Mouse (Mus musculus) stomach, embryonic 15.5 days (tissue): Measurements from ENCODE around the gene Oasl1. TPM values are rescaled to one million over a fixed set of nuclear protein-coding genes. Genes with fewer than 3 reads are reported as not detected.
A peak's percentile ranks its signal among the peaks of the same experiment; 100 is the strongest.
"Not testable (repeated sequence)": the region's sequence is repeated elsewhere in the genome, so short reads cannot be mapped to it uniquely, and the experiment has no call there.

Experiments
- ATAC-seq: fragments of 200-750 bp; cut with Nextera tagmentation; 2 replicates; pipeline ENCODE4 v1.8.0; 2017; ENCODE audit warnings: low read depth, moderate number of reproducible peaks, moderate TSS enrichment; ENCODE audit not compliant: insufficient read depth, low FRiP score
- H3K27ac ChIP-seq: fragments of 300-500 bp; sonication (generic); 2 replicates; pipeline ENCODE4 v1.5.1; 2015; ENCODE audit warnings: mild to moderate bottlenecking, inconsistent platforms
- H3K27me3 ChIP-seq: fragments of 300-500 bp; sonication (generic); replicated peaks from 2 replicates; pipeline ENCODE4 v1.6.1; 2015; ENCODE audit warnings: inconsistent platforms
- H3K36me3 ChIP-seq: fragments of 300-500 bp; sonication (generic); 2 replicates; pipeline ENCODE4 v1.6.1; 2015; ENCODE audit warnings: inconsistent platforms
- H3K4me1 ChIP-seq: fragments of 300-500 bp; sonication (generic); 2 replicates; pipeline ENCODE4 v1.6.1; 2015; ENCODE audit warnings: inconsistent platforms
- H3K4me2 ChIP-seq: fragments of 300-500 bp; sonication (generic); 2 replicates; pipeline ENCODE4 v1.6.1; 2015; ENCODE audit warnings: mild to moderate bottlenecking, inconsistent platforms
- H3K4me3 ChIP-seq: fragments of 300-500 bp; sonication (generic); replicated peaks from 2 replicates; pipeline ENCODE4 v1.5.1; 2015; ENCODE audit warnings: inconsistent platforms
- H3K9ac ChIP-seq: fragments of 300-500 bp; sonication (generic); 2 replicates; pipeline ENCODE4 v1.6.1; 2015; ENCODE audit warnings: inconsistent platforms
- H3K9me3 ChIP-seq: fragments of 300-500 bp; sonication (generic); 2 replicates; pipeline ENCODE4 v1.6.1; 2016; ENCODE audit warnings: inconsistent platforms
- WGBS: fragments of 180-500 bp; shearing (Covaris S2); methylation state at CpG from one replicate; pipeline ENCODE4 v1.1.7; 2015; 5-methylcytosine and 5-hydroxymethylcytosine counted together
- polyA plus RNA-seq: library from polyadenylated mRNA; unstranded; fragments of >200 nt; fragmentation: Nextera tagmentation; extraction: Ambion mirVana; gene quantifications from 2 replicates; pipeline ENCODE4 v1.2.1, GENCODE M21; 2015

Oasl1 gene
- 0.90 and 1.2 TPM in 2 replicates for polyA plus RNA-seq

DNA sequence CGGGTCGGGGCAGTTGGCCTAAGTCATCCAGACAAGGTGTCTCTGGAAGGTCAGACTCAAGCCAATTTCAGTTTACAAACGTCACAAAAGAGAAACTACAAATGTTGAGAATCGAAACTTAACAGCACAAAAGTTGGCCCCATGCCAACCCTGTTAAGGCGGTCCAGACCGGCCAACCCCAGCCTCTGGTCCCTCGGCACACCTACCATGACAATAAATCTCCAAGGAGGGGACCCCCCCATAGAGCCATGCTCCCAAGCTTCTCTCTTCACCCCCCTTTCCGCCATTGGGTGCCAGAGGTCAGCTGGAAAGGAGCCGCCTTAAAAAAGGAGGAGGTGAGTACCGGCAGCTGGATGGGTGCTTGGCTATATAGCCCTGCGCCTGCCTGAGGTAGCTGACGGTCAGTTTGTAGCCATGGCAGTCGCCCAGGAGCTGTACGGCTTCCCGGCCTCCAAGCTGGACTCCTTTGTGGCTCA is at the start of gene Oasl1:
TSS of gene Oasl1 (plus strand) at position 243 of the 476 bp plus-strand sequence.
- Histone ChIP-seq H3K4me3 (peak within 1 kb of the TSS; percentile 37), H3K27ac (no peak within 1 kb of the TSS), H3K9me3 (no peaks in the 10 kb centered on the region), H3K27me3 (no peaks in the 10 kb centered on the region), H3K9ac (no peak within 1 kb of the TSS), H3K4me2 (peak within 1 kb of the TSS; percentile 56), H3K4me1 (0 out of 2 replicates have a peak, but pooled peaks cover 6% of the 10 kb centered on the region), H3K36me3 (no peaks in the 10 kb centered on the region)
- peak; percentile 67 for ATAC-seq
- 16% methylated on average over 15 of the region's 15 CpGs for WGBS

DNA sequence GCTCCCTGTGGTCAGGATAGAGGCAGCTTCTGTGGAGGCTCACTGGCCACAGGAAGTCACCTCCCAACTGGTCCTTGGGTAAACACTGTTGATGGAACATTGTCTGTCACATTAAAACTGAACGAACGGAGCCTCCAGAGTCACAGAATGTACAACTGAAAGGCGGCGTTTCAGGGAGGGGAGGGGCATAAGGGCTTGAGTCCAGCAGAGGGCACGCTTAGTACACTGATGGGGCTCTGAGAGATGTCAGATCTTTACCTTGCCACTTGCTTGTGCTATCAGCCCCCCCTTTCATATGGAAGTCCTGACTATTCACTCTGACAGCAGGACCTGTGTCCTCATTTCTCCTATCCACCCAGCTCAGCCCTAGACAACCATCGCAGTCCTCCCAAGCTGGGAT is 47.2 kb upstream of the Oasl1 start:
- no peak overlapping the region for H3K4me3 ChIP-seq
- no peak overlapping the region for H3K9ac ChIP-seq
- no peak overlapping the region for H3K4me2 ChIP-seq
- WGBS: 37% methylated on average over 6 of the region's 6 CpGs
- no peak for ATAC-seq
- no peaks in the 10 kb centered on the region for H3K36me3 ChIP-seq
- no peaks in the 10 kb centered on the region for H3K9me3 ChIP-seq
- no peaks in the 10 kb centered on the region for H3K4me1 ChIP-seq
- no peaks in the 10 kb centered on the region for H3K27me3 ChIP-seq
- no peak overlapping the region for H3K27ac ChIP-seq

DNA sequence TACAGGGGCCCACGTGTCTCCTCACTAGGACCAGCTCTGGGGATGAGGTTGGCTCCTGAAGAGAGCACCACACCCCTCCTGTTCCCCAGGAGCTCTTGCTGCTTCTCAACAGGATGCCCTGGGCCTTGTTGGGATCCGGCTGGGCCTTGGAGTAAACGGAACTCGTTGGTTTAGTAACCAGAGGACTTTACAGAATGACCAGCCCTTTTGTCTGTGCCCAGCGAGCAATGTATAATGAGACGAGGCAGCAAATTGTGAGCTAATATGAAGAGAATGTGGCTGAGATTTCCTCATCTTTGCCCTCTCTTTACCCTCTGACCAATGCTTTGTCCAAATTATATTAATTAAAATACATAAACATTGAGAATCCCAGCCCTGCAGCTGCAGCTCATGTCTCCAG is 46.7 kb upstream of the Oasl1 start:
- Histone ChIP-seq H3K9ac (no peak overlapping the region), H3K27ac (no peak overlapping the region), H3K9me3 (no peaks in the 10 kb centered on the region), H3K4me1 (no peaks in the 10 kb centered on the region), H3K4me2 (no peak overlapping the region), H3K4me3 (no peak overlapping the region), H3K27me3 (no peaks in the 10 kb centered on the region), H3K36me3 (no peaks in the 10 kb centered on the region)
- 54% methylated on average over 6 of the region's 6 CpGs for WGBS
- ATAC-seq: no peak

DNA sequence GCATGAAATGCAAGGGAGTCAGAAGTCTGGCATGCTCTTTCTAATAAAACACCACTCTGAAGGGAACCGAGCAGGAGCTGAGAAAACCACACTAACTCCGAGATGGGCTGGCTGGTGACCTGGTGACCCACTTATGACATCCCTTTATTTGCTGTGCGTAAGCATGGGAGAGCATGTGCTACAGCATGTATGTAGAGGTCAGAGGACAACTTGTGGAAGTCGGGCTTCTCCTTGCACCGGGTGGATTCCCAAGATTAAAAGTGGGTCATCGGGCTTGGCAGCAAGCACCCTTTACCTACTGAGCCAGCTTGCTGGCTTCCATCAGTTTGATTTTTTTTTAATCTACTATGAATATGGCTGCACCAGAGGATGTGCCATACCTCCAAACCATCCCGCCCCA is 45.6 kb upstream of the Oasl1 start:
- no peak for ATAC-seq
- H3K4me1 ChIP-seq: no peaks in the 10 kb centered on the region
- no peak overlapping the region for H3K27ac ChIP-seq
- no peaks in the 10 kb centered on the region for H3K9me3 ChIP-seq
- WGBS: 58% methylated on average over 7 of the region's 7 CpGs
- H3K4me3 ChIP-seq: no peak overlapping the region
- H3K27me3 ChIP-seq: no peaks in the 10 kb centered on the region
- no peak overlapping the region for H3K9ac ChIP-seq
- no peaks in the 10 kb centered on the region for H3K36me3 ChIP-seq
- H3K4me2 ChIP-seq: no peak overlapping the region

DNA sequence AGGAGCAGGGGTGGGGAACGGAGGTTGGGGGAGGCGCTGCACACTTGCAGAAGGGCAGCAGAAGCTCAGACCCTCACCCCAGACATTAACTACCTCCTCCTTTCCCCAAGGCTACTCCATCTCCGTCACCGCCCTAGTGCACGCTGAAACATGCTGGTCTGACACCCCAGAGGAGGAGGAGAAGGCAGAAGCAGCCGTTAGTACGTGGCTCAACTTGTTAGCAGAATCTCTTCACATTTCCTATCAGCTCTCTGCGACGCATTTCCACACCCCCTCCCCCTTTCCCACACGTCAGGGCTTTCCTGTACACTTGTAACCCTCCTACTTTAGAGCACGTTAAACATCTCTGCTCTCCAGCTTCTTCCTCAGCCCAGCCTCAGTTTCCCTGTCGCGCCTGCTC is 43.6 kb upstream of the Oasl1 start:
- Histone ChIP-seq H3K4me3 (no peak overlapping the region), H3K4me2 (no peak overlapping the region), H3K27me3 (no peaks in the 10 kb centered on the region), H3K9me3 (no peaks in the 10 kb centered on the region), H3K9ac (no peak overlapping the region), H3K36me3 (no peaks in the 10 kb centered on the region), H3K27ac (no peak overlapping the region), H3K4me1 (no peaks in the 10 kb centered on the region)
- 42% methylated on average over 13 of the region's 13 CpGs for WGBS
- ATAC-seq: no peak

DNA sequence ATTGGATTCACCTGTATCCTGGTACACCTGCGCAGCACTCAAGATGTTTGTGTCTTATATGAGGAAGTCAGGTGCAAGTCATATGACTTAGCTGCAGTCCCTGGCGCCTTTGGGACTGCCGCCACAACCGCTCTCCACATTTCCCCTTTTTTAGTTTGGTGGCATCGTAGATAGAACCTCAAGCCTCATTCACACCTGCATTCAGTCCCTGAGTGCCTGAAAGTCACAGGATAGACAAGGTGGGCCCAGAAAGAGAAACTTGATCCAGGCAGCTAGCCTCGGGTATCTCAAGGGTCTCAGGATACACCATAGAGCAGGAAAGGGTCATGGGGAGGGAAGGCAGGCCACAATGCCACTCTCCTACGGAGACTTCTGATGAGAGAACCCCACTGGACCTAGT is 40.7 kb upstream of the Oasl1 start:
- H3K27me3 ChIP-seq, H3K4me2 ChIP-seq, H3K9ac ChIP-seq, H3K27ac ChIP-seq, H3K4me1 ChIP-seq, ATAC-seq, H3K9me3 ChIP-seq, H3K36me3 ChIP-seq, H3K4me3 ChIP-seq: not testable (repeated sequence)
- 81% methylated on average over 6 of the region's 7 CpGs for WGBS

DNA sequence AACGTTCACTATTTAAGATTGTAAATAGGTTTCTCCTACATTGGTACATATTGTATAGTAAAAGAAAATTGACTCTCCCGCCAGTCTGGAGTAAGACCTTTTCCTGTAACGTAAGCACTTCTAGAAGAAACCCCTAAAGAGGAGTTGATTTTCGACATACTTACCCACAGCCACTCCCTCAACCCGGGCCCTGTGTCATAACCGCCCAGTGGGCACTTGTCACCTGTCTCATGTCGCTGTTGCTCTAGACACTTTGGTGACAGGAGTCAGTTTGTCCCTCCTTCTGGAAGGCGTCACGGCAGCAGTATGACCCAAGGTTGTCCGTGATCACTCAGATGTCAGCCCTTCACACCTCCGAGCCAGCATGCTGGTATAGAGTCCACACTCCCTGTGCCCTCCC is 40.0 kb upstream of the Oasl1 start:
- 83% methylated on average over 11 of the region's 11 CpGs for WGBS

DNA sequence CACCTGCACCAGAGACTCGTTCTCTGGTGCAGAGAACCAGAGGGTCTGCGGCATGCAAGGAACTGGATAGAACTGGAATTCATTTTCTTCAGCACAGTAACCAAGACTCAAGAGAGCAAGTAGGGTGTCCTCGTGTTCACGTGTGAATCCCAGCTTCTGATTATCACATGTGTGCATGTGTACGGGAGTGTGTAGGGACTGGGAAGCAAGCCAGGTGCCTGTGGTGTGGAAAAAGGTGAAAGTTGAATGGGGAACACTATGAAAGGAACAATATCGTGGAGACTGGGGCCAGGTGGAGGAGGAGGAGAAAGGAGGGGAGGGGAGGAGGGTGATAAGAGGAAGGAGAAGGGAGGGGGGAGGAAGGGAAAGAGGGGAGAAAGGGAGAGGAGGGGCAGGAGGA is 36.2 kb upstream of the Oasl1 start:
- Histone ChIP-seq H3K27me3 (no peaks in the 10 kb centered on the region), H3K36me3 (no peaks in the 10 kb centered on the region), H3K4me2 (no peak overlapping the region), H3K9ac (no peak overlapping the region), H3K4me1 (no peaks in the 10 kb centered on the region), H3K9me3 (no peaks in the 10 kb centered on the region), H3K4me3 (no peak overlapping the region), H3K27ac (no peak overlapping the region)
- 68% methylated on average over 6 of the region's 6 CpGs for WGBS
- no peak for ATAC-seq

More for the DNA sequence above, 40.0 kb upstream of the Oasl1 start:
- H3K9me3 ChIP-seq: no peaks in the 10 kb centered on the region
- no peak for ATAC-seq
- H3K36me3 ChIP-seq: no peaks in the 10 kb centered on the region
- no peak overlapping the region for H3K27ac ChIP-seq
- H3K4me1 ChIP-seq: no peaks in the 10 kb centered on the region
- H3K9ac ChIP-seq: no peak overlapping the region
- no peaks in the 10 kb centered on the region for H3K27me3 ChIP-seq
- no peak overlapping the region for H3K4me2 ChIP-seq
- no peak overlapping the region for H3K4me3 ChIP-seq

DNA sequence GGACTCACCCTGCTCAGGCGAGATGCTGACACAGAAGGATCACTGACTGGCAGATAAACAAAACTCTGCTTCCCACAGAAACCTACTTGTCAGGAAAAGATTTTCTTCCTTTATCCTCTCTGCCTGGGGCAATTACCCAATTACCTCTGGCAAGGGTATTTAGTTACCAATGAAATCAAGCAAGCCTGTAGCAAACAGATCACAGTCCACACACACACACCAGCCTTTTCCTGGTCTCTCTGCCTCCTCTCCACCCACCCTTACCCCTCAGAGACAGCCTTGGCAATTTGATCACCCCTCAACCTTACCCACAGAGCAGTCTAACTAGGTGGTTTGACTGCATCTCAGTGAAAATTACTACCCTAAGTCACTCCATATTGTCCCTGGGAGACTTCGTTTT is 34.0 kb upstream of the Oasl1 start:
- 64% methylated on average over 2 of the region's 2 CpGs for WGBS
- H3K4me3 ChIP-seq: no peak overlapping the region
- H3K9ac ChIP-seq: no peak overlapping the region
- no peak for ATAC-seq
- no peaks in the 10 kb centered on the region for H3K9me3 ChIP-seq
- H3K4me2 ChIP-seq: no peak overlapping the region
- no peaks in the 10 kb centered on the region for H3K4me1 ChIP-seq
- H3K27me3 ChIP-seq: no peaks in the 10 kb centered on the region
- H3K27ac ChIP-seq: no peak overlapping the region
- H3K36me3 ChIP-seq: no peaks in the 10 kb centered on the region

DNA sequence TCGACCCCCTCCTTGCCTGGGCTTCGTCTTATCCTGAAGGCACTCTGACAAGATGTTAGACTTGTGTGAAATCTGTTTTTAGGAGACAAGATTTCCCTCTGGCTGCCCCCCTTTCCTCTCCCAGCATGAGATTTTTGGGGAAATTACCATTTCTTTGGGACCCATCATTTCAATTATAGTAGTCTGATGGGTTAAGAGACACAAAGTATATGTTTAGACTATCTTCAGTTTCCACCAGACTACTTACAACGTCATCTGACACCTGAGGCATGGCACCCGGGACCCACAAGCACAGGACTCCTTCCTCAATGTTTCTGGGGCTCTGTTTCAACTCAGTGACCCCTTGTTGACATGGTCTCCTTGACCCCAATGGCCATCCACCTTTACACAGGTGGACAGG is 27.5 kb upstream of the Oasl1 start:
- ATAC-seq: no peak
- H3K36me3 ChIP-seq: no peaks in the 10 kb centered on the region
- no peaks in the 10 kb centered on the region for H3K9me3 ChIP-seq
- 84% methylated on average over 4 of the region's 4 CpGs for WGBS
- H3K27me3 ChIP-seq: no peaks in the 10 kb centered on the region
- no peak overlapping the region for H3K27ac ChIP-seq
- no peak overlapping the region for H3K9ac ChIP-seq
- no peaks in the 10 kb centered on the region for H3K4me1 ChIP-seq
- H3K4me3 ChIP-seq: no peak overlapping the region
- no peak overlapping the region for H3K4me2 ChIP-seq

DNA sequence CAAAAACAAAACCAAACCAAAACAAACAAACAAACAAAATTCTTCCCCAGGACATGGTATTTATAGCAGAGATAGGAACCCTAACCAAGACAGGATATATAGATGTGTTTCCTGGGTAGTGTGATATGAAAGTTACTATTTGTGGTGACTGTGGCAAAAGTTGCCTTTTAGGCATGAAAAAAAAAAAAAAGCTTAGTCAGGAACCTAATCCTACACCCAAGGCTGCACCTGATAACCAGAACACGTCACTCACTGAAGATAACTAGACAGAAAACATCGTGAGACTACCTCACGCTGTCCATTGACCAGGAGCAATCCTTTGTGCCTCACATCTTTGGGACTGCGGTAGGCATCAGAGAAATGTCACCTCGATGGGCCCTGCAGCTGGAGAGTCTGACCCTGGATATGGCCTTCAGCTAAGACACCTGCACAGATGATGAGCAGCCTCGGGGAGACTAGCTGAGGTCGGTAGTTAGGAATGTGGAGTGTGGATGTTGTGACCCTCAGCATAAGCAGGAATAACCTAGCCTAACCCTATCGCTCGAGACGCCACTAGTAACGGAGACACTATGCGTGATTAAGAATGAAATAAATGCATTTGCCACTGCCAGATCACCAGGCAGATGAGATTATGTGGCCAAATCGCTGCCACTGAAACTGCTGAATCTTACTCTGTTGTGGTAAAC is 26.2 kb upstream of the Oasl1 start, which contains the start of gene Oasl2:
TSS of gene Oasl2 (plus strand) at position 249 of the 686 bp plus-strand sequence.
- Histone ChIP-seq H3K4me1 (no peaks in the 10 kb centered on the region), H3K27me3 (no peaks in the 10 kb centered on the region), H3K4me3 (peak within 1 kb of the TSS; percentile 21), H3K9me3 (no peaks in the 10 kb centered on the region), H3K27ac (0 out of 2 replicates have a peak within 1 kb of the TSS, but pooled peaks have one; percentile 1), H3K4me2 (peak within 1 kb of the TSS; percentile 40), H3K9ac (no peak within 1 kb of the TSS), H3K36me3 (no peaks in the 10 kb centered on the region)
- no peak for ATAC-seq
- 55% methylated on average over 13 of the region's 13 CpGs for WGBS

DNA sequence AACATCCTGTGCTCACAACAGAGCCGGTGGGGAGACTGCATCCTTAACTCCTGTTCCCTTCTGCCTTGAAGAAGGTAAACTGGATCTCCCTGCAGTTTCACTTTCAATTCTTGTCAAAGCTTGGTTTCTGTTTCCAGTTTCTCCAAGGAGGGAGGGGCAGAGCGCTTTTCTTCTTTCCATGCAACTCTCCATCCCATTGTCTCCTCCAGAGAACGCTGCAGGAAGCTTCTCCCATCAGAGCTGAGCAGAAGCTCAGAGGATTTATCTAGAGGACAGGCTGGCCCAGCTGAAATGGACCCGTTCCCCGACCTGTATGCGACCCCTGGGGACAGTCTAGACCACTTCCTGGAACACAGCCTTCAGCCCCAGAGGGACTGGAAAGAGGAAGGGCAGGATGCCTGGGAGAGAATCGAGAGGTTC is 25.7 kb upstream of the Oasl1 start:
- Histone ChIP-seq H3K9me3 (no peaks in the 10 kb centered on the region), H3K4me3 (peak overlapping the region; percentile 21), H3K27ac (0 out of 2 replicates have a peak overlapping the region, but pooled peaks have one; percentile 1), H3K36me3 (no peaks in the 10 kb centered on the region), H3K9ac (no peak overlapping the region), H3K27me3 (no peaks in the 10 kb centered on the region), H3K4me2 (peak overlapping the region; percentile 40), H3K4me1 (no peaks in the 10 kb centered on the region)
- ATAC-seq: no peak; the same call in 1 of the 2 replicates
- WGBS: 12% methylated on average over 7 of the region's 7 CpGs
